Mouse (Mus musculus) liver, postnatal 0 days (tissue): ENCODE results near the gene Rnf152. TPM values are rescaled to one million over a fixed set of nuclear protein-coding genes. Genes with fewer than 3 reads are reported as not detected.

Source experiments
- ATAC-seq: fragments of 200-750 bp; cut with Nextera tagmentation; 2 replicates; pipeline ENCODE4 v1.8.0; 2017; ENCODE audit warnings: mild to moderate bottlenecking, moderate library complexity
- DNase-seq: peaks from one replicate; pipeline ENCODE4 v3.0.0-alpha.2; 2016
- H3K27ac ChIP-seq: fragments of 300-500 bp; sonication (generic); 2 replicates; pipeline ENCODE4 v1.5.1; 2014; ENCODE audit warnings: antibody characterized with exemption, moderate library complexity, mild to moderate bottlenecking, low read depth
- H3K27me3 ChIP-seq: fragments of 300-500 bp; sonication (generic); 2 replicates; pipeline ENCODE4 v1.6.1; 2014; ENCODE audit warnings: low read length, control low read depth, mixed read lengths; ENCODE audit not compliant: insufficient read depth
- H3K36me3 ChIP-seq: fragments of 300-500 bp; sonication (generic); replicated peaks from 2 replicates; pipeline ENCODE4 v1.6.1; 2014; ENCODE audit warnings: mild to moderate bottlenecking, control low read depth, low read length, moderate library complexity, mixed read lengths; ENCODE audit not compliant: insufficient read depth
- H3K4me1 ChIP-seq: fragments of 300-500 bp; sonication (generic); 2 replicates; pipeline ENCODE4 v1.6.1; 2014; ENCODE audit warnings: antibody characterized with exemption, mild to moderate bottlenecking, control low read depth; ENCODE audit not compliant: insufficient read depth
- H3K4me2 ChIP-seq: fragments of 300-500 bp; sonication (generic); 2 replicates; pipeline ENCODE4 v1.6.1; 2014; ENCODE audit warnings: low read depth, mild to moderate bottlenecking, low read length, moderate library complexity, mixed read lengths
- H3K4me3 ChIP-seq: fragments of 300-500 bp; sonication (generic); 2 replicates; pipeline ENCODE4 v1.5.1; 2014; ENCODE audit warnings: low read depth, low read length
- H3K9ac ChIP-seq: fragments of 300-500 bp; sonication (generic); replicated peaks from 2 replicates; pipeline ENCODE4 v1.6.1; 2014; ENCODE audit warnings: mild to moderate bottlenecking, moderate library complexity
- H3K9me3 ChIP-seq: fragments of 300-500 bp; sonication (generic); 2 replicates; pipeline ENCODE4 v1.6.1; 2016; ENCODE audit warnings: mild to moderate bottlenecking, control low read depth, low read length, mixed read lengths
- CTCF ChIP-seq: sonication (generic); IDR thresholded peaks from 2 replicates; pipeline ENCODE4 v1.5.1; 2016; ENCODE audit warnings: antibody characterized with exemption, low read depth
- EP300 ChIP-seq: IDR thresholded peaks from 2 replicates; pipeline ENCODE4 v1.6.1; 2016; ENCODE audit warnings: antibody characterized with exemption, low read depth, mild to moderate bottlenecking
- WGBS: fragments of 180-500 bp; shearing (Covaris S2); extraction: QIAGEN DNeasy Blood & Tissue Kit; methylation state at CpG from one replicate; pipeline ENCODE4 v1.1.7; 2014; ENCODE audit not compliant: insufficient replicate concordance; 5-methylcytosine and 5-hydroxymethylcytosine counted together
- polyA plus RNA-seq: library from polyadenylated mRNA; unstranded; fragments of >200 nt; fragmentation: Nextera tagmentation; extraction: Ambion mirVana; gene quantifications from 2 replicates; pipeline ENCODE4 v1.2.1, GENCODE M21; 2015

Rnf152 gene
- polyA plus RNA-seq, 1 experiment from 2014 or later, result 0.47 TPM

- H3K36me3 ChIP-seq, result no peaks in the 10 kb centered on the region
- no peak overlapping the region for H3K4me3 ChIP-seq
- H3K27ac ChIP-seq, result no peak overlapping the region
- H3K9ac ChIP-seq, result no peak overlapping the region
- H3K4me1 ChIP-seq, result no peaks in the 10 kb centered on the region
- no peaks in the 10 kb centered on the region for H3K27me3 ChIP-seq
- H3K9me3 ChIP-seq, result peaks cover 6% of the 10 kb centered on the region; the same call in 1 of the 2 replicates
- 74% methylated on average over 2 of the region's 2 CpGs for WGBS
- no peak for DNase-seq
- TF ChIP-seq EP300, result no peak
- TF ChIP-seq CTCF, result no peak
- no peak for ATAC-seq
- no peak overlapping the region for H3K4me2 ChIP-seq
Measured at GRCm38 (mm10) chr1:105246651-105247050, 109.9 kb downstream of the Rnf152 start.

DNA sequence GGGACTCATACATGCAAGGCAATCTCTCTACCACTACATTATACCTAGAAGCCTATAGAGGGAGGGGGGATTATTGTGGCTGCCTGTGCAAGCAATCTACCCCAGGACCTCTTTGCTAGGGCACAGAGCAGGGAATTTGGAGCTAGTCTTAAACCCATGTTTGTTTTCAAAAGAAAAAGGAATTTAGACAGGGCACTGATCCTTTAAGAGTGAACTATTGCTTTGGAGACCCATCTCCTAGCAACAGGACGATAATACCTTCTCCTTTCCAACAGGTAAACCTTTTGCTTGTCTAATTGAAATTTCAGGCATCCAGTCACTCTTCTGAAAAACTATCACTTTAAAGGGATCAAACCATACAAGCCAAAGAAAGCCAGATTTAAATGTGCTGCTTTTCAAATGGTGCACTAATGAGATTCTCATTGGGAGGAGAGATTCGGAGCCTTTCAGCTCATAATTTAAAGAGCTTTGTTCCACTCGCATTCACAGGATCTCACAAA, 110.4 kb downstream of the Rnf152 start:
- Histone ChIP-seq H3K27me3 (no peaks in the 10 kb centered on the region), H3K9ac (no peak overlapping the region), H3K4me2 (no peak overlapping the region), H3K36me3 (no peaks in the 10 kb centered on the region), H3K4me1 (no peaks in the 10 kb centered on the region), H3K4me3 (no peak overlapping the region), H3K9me3 (peaks cover under 1% of the 10 kb centered on the region; the same call in 1 of the 2 replicates), H3K27ac (no peak overlapping the region)
- TF ChIP-seq EP300, result no peak
- no peak for TF ChIP-seq CTCF
- WGBS, result 71% methylated on average over 3 of the region's 3 CpGs
- DNase-seq, result no peak
- no peak for ATAC-seq

DNA sequence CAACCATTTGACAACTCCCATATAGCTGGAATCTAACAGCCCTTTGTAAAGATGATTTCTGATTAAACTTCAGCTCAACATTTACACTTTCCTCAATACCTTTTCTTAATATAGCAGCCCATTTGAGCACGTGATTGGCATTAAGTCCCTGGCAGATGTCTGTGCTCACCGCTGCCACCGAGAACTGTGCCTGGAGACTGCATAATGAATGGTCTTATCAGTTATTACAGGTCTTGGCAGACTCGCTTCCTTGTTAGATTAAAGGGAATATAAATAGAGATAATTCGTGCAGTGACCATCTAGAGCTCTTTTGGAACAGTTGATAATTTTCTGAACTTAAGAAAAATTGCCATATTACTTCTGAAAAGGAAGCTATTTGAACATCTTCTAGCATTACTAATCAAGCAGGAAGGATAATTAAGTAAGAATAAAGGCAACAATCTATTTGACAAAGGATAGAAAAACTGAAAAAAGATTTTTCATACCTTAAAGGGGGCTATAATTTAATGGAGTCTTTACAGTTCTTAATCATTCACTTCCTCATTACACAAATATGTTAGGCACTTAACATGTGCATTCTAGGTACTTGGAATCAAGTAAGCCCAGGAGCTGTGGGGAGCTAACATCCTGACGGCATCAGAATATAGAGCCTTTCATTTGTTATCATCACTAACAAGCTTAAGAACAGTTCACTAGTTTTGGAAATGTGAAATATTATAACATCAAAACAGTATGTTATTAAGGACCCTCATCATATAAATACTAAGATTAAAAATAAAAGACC, 113.0 kb downstream of the Rnf152 start:
- H3K4me1 ChIP-seq, result no peaks in the 10 kb centered on the region
- no peak for ATAC-seq
- no peaks in the 10 kb centered on the region for H3K27me3 ChIP-seq
- H3K9ac ChIP-seq, result no peak overlapping the region
- no peaks in the 10 kb centered on the region for H3K9me3 ChIP-seq
- H3K4me3 ChIP-seq, result no peak overlapping the region
- no peak for TF ChIP-seq EP300
- TF ChIP-seq CTCF, result no peak
- no peak for DNase-seq
- no peaks in the 10 kb centered on the region for H3K36me3 ChIP-seq
- 48% methylated on average over 6 of the region's 6 CpGs for WGBS
- no peak overlapping the region for H3K27ac ChIP-seq
- no peak overlapping the region for H3K4me2 ChIP-seq

DNA sequence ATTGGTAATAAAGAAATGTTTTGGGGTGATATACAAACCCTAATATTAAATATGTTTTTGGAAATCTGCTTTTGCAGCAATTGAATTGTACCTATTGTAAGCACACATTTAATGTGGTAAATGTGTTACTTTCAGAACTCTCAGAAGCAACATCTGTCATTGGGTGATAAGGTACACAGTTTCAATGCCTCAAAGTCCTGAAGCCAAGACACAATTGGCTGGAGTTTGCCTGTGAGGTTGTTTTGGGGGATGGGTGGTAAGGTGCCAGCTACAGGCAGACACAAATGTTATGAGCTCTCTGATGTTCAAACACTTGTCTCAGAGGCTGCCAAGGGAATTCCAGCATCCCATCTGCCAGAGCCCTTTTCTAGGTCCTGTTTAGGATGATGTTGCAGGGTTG, 116.3 kb downstream of the Rnf152 start:
- no peak overlapping the region for H3K4me2 ChIP-seq
- H3K36me3 ChIP-seq, result no peaks in the 10 kb centered on the region
- H3K4me1 ChIP-seq, result no peaks in the 10 kb centered on the region
- no peak overlapping the region for H3K9ac ChIP-seq
- no peaks in the 10 kb centered on the region for H3K9me3 ChIP-seq
- DNase-seq (no peak), ATAC-seq (no peak)
- no peak overlapping the region for H3K4me3 ChIP-seq
- TF ChIP-seq CTCF, result no peak
- TF ChIP-seq EP300, result no peak
- no peaks in the 10 kb centered on the region for H3K27me3 ChIP-seq
- H3K27ac ChIP-seq, result no peak overlapping the region
